Mouse (Mus musculus) adrenal gland, postnatal 0 days (tissue): ENCODE data around the gene Ncan. TPM values are rescaled to one million over a fixed set of nuclear protein-coding genes. Genes with fewer than 3 reads are reported as not detected.

Source experiments
- microRNA-seq: library from miRNA; unstranded; fragments of <30 nt; microRNA quantifications from one replicate; pipeline ENCODE4, GENCODE M21; 2016; ENCODE audit warnings: borderline replicate concordance; ENCODE audit not compliant: insufficient number of aligned reads
- polyA plus RNA-seq: library from polyadenylated mRNA; unstranded; fragments of >200 nt; fragmentation: Nextera tagmentation; extraction: Ambion mirVana; gene quantifications from 2 replicates; pipeline ENCODE4 v1.2.1, GENCODE M21; 2015

The Ncan gene
- 1.6 and 5.1 TPM in 2 replicates for polyA plus RNA-seq

GRCm38 (mm10) chr8:70120667-70121066 lies at the start of gene Ncan:
Ncan (minus strand) TSS chr8:70120873.

GRCm38 (mm10) chr8:70139026-70139857 lies 18.6 kb upstream of the Ncan start, which contains the start of the genes Rfxank, Borcs8 and Mef2b:
Rfxank (minus strand) TSS chr8:70139154.
Borcs8 (plus strand) TSS chr8:70139499.
Mef2b (plus strand) TSS chr8:70139711.

GRCm38 (mm10) chr8:70131166-70131883 lies 10.7 kb upstream of the Ncan start, which contains the start of gene Nr2c2ap:
Nr2c2ap (plus strand) TSS chr8:70131333.

GRCm38 (mm10) chr8:70083285-70083684 lies 37.4 kb downstream of the Ncan start, which contains the start of gene Hapln4:
Hapln4 (plus strand) TSS chr8:70083457.

GRCm38 (mm10) chr8:70072441-70073069 lies 48.1 kb downstream of the Ncan start, which contains the start of gene Tm6sf2:
Tm6sf2 (plus strand) TSS chr8:70072924.

Small RNA genes lying within 50 kb of the gene (microRNA-seq; reads per million reads assigned to microRNA genes)
- not detected for gene Mir7066

Other genes starting within 250 kb of the Ncan start
- 0.50 and 0.52 TPM in 2 replicates for gene Cilp2, start 233.2 kb downstream of the Ncan start, polyA plus RNA-seq
- 2.6 and 2.9 TPM in 2 replicates for gene Tssk6, start 218.7 kb downstream of the Ncan start, polyA plus RNA-seq
- gene Ndufa13, start 218.3 kb downstream of the Ncan start, polyA plus RNA-seq = 308 and 360 TPM in 2 replicates
- gene Yjefn3, start 218.2 kb downstream of the Ncan start, polyA plus RNA-seq = 3.1 and 3.7 TPM in 2 replicates
- gene Gatad2a, start 124.5 kb downstream of the Ncan start, polyA plus RNA-seq = 25.3 and 39.5 TPM in 2 replicates
- 26.7 and 38.9 TPM in 2 replicates for gene Mau2, start 78.1 kb downstream of the Ncan start, polyA plus RNA-seq
- 18.3 and 30.9 TPM in 2 replicates for gene Sugp1, start 78.1 kb downstream of the Ncan start, polyA plus RNA-seq
- 0.86 and 2.7 TPM in 2 replicates for gene Tm6sf2, start 47.9 kb downstream of the Ncan start, polyA plus RNA-seq
- gene Hapln4, start 37.4 kb downstream of the Ncan start, polyA plus RNA-seq = 0.11 and 0.21 TPM in 2 replicates
- gene Nr2c2ap, start 10.5 kb upstream of the Ncan start, polyA plus RNA-seq = 35.9 and 39.4 TPM in 2 replicates
- 12.8 and 14.0 TPM in 2 replicates for gene Rfxank, start 18.3 kb upstream of the Ncan start, polyA plus RNA-seq
- 37.7 and 45.9 TPM in 2 replicates for gene Borcs8, start 18.6 kb upstream of the Ncan start, polyA plus RNA-seq
- 0.19 and 0.28 TPM in 2 replicates for gene Mef2b, start 18.8 kb upstream of the Ncan start, polyA plus RNA-seq
- gene Tmem161a, start 51.5 kb upstream of the Ncan start, polyA plus RNA-seq = 48.4 and 65.6 TPM in 2 replicates
- 5.6 and 5.7 TPM in 2 replicates for gene Slc25a42, start 91.4 kb upstream of the Ncan start, polyA plus RNA-seq
- 14.4 and 14.5 TPM in 2 replicates for gene Sugp2, start 113.4 kb upstream of the Ncan start, polyA plus RNA-seq
- 12.0 and 18.0 TPM in 2 replicates for gene Armc6, start 113.6 kb upstream of the Ncan start, polyA plus RNA-seq
- 26.4 and 30.5 TPM in 2 replicates for gene Homer3, start 162.0 kb upstream of the Ncan start, polyA plus RNA-seq
- 27.8 and 39.5 TPM in 2 replicates for gene Ddx49, start 181.6 kb upstream of the Ncan start, polyA plus RNA-seq
- 287 and 324 TPM in 2 replicates for gene Cope, start 181.6 kb upstream of the Ncan start, polyA plus RNA-seq
- 4.8 and 6.9 TPM in 2 replicates for gene Cers1, start 194.9 kb upstream of the Ncan start, polyA plus RNA-seq
- 1.3 and 2.1 TPM in 2 replicates for gene Gdf1, start 208.9 kb upstream of the Ncan start, polyA plus RNA-seq
- gene Upf1, start 232.4 kb upstream of the Ncan start, polyA plus RNA-seq = 9.1 and 11.2 TPM in 2 replicates